Mouse (Mus musculus): ENCODE measurements around the gene Rtca. TPM values are rescaled to one million over a fixed set of nuclear protein-coding genes. Genes with fewer than 3 reads are reported as not detected.

Gene Rtca
- polyA plus RNA-seq, 1 experiment = 29.6 TPM

DNA sequence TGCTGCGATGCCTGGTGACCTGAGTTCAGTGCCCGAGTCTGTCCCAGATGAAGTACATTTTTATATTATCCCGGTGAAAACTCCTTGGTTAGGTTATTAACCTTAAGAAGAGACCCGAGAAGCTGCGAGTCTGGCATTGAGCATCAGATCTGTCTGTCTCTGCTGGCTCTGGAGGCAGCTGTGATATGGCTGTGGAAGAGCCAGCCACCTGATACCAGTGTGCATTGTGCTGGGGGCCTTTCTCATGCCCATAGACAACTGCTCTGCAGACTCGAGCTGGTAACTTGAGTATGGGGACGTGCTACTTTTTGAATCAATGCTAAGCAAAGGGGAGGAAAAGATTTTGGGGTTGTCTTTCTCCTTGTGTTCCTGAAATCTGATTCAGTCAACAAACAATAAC is 30.7 kb downstream of the Rtca start:
- H3K27me3 ChIP-seq (ENCODE audit: control insufficient read depth, insufficient read depth, low read length) = no peaks in the 10 kb centered on the region
- H3K4me1 ChIP-seq (ENCODE audit: control insufficient read depth, insufficient read depth, insufficient read length, low read length) = no peaks in the 10 kb centered on the region
- no peaks in the 10 kb centered on the region for H3K36me3 ChIP-seq (ENCODE audit: control insufficient read depth, insufficient read depth, low read length)
- 85% methylated on average over 7 of the region's 7 CpGs for WGBS
- TF ChIP-seq CTCF (IDR thresholded peaks at IDR 0.05; ENCODE audit: extremely low read depth, insufficient read length, insufficient replicate concordance, low read depth, low read length) (no peak), POLR2A (IDR thresholded peaks at IDR 0.05; ENCODE audit: low read depth, low read length) (no peak)
- no peak overlapping the region for H3K27ac ChIP-seq (ENCODE audit: insufficient read depth, low read depth, low read length)
- H3K4me3 ChIP-seq (ENCODE audit: low read depth, low read length) = no peak overlapping the region

DNA sequence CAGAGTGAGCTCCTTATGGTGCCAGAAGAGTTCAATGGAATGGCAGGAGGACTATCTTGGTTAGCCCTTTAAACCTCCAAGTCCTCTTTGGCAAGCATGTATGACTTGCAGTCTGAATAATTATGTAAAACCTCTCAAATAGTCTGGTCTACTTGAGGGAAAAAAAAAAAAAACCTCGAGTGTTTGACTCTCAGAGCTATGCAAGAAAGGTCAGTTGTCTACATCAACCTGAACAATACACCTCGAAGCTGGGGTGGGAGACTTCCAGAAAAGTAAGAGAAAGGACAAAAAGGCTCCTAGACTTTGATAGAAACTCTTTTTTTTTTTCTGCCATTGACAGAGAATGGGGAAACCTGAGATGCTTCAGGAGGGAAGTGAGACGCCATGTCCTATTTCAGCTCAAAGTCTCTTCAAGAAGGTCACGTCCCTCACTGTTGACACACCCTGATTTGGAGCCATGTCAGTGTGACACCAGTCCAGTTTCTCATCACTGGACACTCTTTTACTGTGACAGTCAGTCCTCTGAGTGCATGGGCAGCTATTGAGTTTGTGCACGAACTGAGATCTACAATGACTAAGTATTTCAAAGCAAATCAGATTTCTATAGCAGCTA is 31.2 kb downstream of the Rtca start:
- no peak overlapping the region for H3K27ac ChIP-seq (ENCODE audit: insufficient read depth, low read depth, low read length)
- H3K4me3 ChIP-seq (ENCODE audit: low read depth, low read length) = no peak overlapping the region
- H3K4me1 ChIP-seq (ENCODE audit: control insufficient read depth, insufficient read depth, insufficient read length, low read length) = no peaks in the 10 kb centered on the region
- H3K36me3 ChIP-seq (ENCODE audit: control insufficient read depth, insufficient read depth, low read length) = no peaks in the 10 kb centered on the region
- 64% methylated on average over 5 of the region's 5 CpGs for WGBS
- TF ChIP-seq CTCF (IDR thresholded peaks at IDR 0.05; ENCODE audit: extremely low read depth, insufficient read length, insufficient replicate concordance, low read depth, low read length) (no peak), POLR2A (IDR thresholded peaks at IDR 0.05; ENCODE audit: low read depth, low read length) (no peak)
- H3K27me3 ChIP-seq (ENCODE audit: control insufficient read depth, insufficient read depth, low read length) = no peaks in the 10 kb centered on the region

DNA sequence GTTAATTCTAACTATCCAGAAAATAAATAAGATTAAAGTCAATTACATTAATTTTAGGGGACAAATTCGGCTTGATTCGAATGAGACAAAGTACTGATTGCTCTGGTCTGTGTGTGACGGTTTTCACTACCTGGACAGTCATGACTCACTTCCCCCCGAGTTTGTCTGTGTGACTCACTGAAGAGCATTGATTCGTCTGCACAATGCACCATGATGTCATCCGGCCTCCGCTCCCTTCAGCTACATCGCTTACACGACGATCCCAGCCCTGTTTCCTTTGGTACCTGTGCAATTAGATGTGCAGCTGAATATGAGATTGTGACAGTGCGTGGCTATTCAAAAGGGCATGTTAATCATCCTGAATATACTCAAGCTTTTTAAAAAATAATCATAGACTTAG is 33.4 kb downstream of the Rtca start:
- Histone ChIP-seq H3K4me3 (ENCODE audit: low read depth, low read length) (no peak overlapping the region), H3K27ac (ENCODE audit: insufficient read depth, low read depth, low read length) (no peak overlapping the region), H3K36me3 (ENCODE audit: control insufficient read depth, insufficient read depth, low read length) (no peaks in the 10 kb centered on the region), H3K4me1 (ENCODE audit: control insufficient read depth, insufficient read depth, insufficient read length, low read length) (no peaks in the 10 kb centered on the region), H3K27me3 (ENCODE audit: control insufficient read depth, insufficient read depth, low read length) (no peaks in the 10 kb centered on the region)
- WGBS = 54% methylated on average over 11 of the region's 11 CpGs
- no peak for TF ChIP-seq POLR2A (IDR thresholded peaks at IDR 0.05; ENCODE audit: low read depth, low read length)

- Histone ChIP-seq H3K27me3 (ENCODE audit: control insufficient read depth, insufficient read depth, low read length) (no peaks in the 10 kb centered on the region), H3K27ac (ENCODE audit: insufficient read depth, low read depth, low read length) (no peak overlapping the region), H3K4me1 (ENCODE audit: control insufficient read depth, insufficient read depth, insufficient read length, low read length) (no peaks in the 10 kb centered on the region), H3K4me3 (ENCODE audit: low read depth, low read length) (no peak overlapping the region), H3K36me3 (ENCODE audit: control insufficient read depth, insufficient read depth, low read length) (no peaks in the 10 kb centered on the region)
- 83% methylated on average over 12 of the region's 12 CpGs for WGBS
- TF ChIP-seq POLR2A (IDR thresholded peaks at IDR 0.05; ENCODE audit: low read depth, low read length) (no peak), CTCF (IDR thresholded peaks at IDR 0.05; ENCODE audit: extremely low read depth, insufficient read length, insufficient replicate concordance, low read depth, low read length) (no peak)
Measured at GRCm38 (mm10) chr3:116465709-116466108, 42.3 kb downstream of the Rtca start.

DNA sequence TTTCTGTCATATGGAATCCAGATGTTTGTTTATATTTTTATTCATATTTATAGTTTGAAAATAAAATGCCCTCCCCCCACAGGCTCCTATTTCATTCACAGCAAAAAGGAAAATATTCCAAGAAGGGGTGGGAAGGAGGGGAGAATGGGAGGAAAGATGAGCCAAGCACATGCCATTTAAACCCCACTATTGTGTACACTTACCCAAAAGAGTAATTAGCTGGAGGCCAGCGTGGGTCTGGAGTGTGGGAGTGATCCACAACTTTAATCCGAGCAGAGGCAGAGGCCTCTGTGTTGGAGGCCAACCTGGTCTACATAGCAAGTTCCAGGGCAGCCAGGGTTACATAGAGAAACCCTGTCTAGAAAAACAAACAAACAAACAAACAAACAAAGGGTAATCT is 43.7 kb downstream of the Rtca start:
- no peak for TF ChIP-seq CTCF (IDR thresholded peaks at IDR 0.05; ENCODE audit: extremely low read depth, insufficient read length, insufficient replicate concordance, low read depth, low read length)
- TF ChIP-seq POLR2A (IDR thresholded peaks at IDR 0.05; ENCODE audit: low read depth, low read length) = no peak
- Histone ChIP-seq H3K4me3 (ENCODE audit: low read depth, low read length) (no peak overlapping the region), H3K36me3 (ENCODE audit: control insufficient read depth, insufficient read depth, low read length) (no peaks in the 10 kb centered on the region), H3K27me3 (ENCODE audit: control insufficient read depth, insufficient read depth, low read length) (no peaks in the 10 kb centered on the region), H3K4me1 (ENCODE audit: control insufficient read depth, insufficient read depth, insufficient read length, low read length) (no peaks in the 10 kb centered on the region), H3K27ac (ENCODE audit: insufficient read depth, low read depth, low read length) (no peak overlapping the region)
- 72% methylated on average over 2 of the region's 2 CpGs for WGBS

DNA sequence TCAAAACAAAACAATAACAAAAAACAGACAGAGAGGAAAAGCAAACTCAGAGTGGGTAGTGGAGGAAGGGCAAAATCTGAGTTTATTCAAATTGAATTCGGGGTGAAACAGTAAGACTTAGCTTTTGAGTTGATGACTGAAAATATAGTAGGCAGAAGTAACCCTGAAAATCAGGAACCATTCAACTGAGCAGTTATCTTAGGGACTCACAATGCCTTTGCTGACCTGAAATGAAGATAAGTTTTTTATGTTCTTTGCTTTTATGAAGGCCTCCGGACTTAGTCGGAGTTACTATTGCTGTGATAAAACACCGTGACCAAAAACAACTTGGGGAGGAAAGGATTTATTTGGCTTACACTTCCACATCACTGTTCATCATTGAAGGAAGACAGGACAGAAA is 47.0 kb downstream of the Rtca start:
- 79% methylated on average over 4 of the region's 4 CpGs for WGBS
- no peaks in the 10 kb centered on the region for H3K4me1 ChIP-seq (ENCODE audit: control insufficient read depth, insufficient read depth, insufficient read length, low read length)
- no peak overlapping the region for H3K27ac ChIP-seq (ENCODE audit: insufficient read depth, low read depth, low read length)
- TF ChIP-seq POLR2A (IDR thresholded peaks at IDR 0.05; ENCODE audit: low read depth, low read length) (no peak), CTCF (IDR thresholded peaks at IDR 0.05; ENCODE audit: extremely low read depth, insufficient read length, insufficient replicate concordance, low read depth, low read length) (no peak)
- no peaks in the 10 kb centered on the region for H3K27me3 ChIP-seq (ENCODE audit: control insufficient read depth, insufficient read depth, low read length)
- H3K36me3 ChIP-seq (ENCODE audit: control insufficient read depth, insufficient read depth, low read length) = no peaks in the 10 kb centered on the region
- no peak overlapping the region for H3K4me3 ChIP-seq (ENCODE audit: low read depth, low read length)

DNA sequence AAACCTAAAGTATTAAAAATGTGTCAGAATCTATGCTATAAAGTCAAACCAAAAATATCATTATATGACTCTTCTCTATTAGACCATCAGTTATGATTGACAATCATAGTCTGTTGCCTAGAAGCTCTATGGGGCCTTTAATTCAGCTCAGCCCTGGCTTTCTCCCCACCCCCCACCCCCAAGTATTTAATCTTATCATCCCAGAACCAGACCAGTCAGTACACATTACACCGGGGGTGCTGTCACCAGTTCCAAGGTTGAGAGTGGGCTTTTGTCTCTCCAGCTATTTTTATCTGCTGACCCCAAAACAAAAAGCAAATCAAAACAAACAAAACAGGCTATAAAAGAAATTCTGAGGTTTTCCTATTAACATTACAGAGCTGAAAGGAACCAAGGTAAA is 53.5 kb downstream of the Rtca start:
- TF ChIP-seq POLR2A (IDR thresholded peaks at IDR 0.05; ENCODE audit: low read depth, low read length) (no peak), CTCF (IDR thresholded peaks at IDR 0.05; ENCODE audit: extremely low read depth, insufficient read length, insufficient replicate concordance, low read depth, low read length) (no peak)
- Histone ChIP-seq H3K4me3 (ENCODE audit: low read depth, low read length) (no peak overlapping the region), H3K36me3 (ENCODE audit: control insufficient read depth, insufficient read depth, low read length) (no peaks in the 10 kb centered on the region), H3K27ac (ENCODE audit: insufficient read depth, low read depth, low read length) (no peak overlapping the region), H3K4me1 (ENCODE audit: control insufficient read depth, insufficient read depth, insufficient read length, low read length) (no peaks in the 10 kb centered on the region), H3K27me3 (ENCODE audit: control insufficient read depth, insufficient read depth, low read length) (no peaks in the 10 kb centered on the region)
- WGBS = 42% methylated on average over 1 of the region's 1 CpGs

GRCm38 (mm10) chr3:116450741-116451140 is 57.3 kb downstream of the Rtca start:
- Histone ChIP-seq H3K27ac (ENCODE audit: insufficient read depth, low read depth, low read length) (no peak overlapping the region), H3K4me1 (ENCODE audit: control insufficient read depth, insufficient read depth, insufficient read length, low read length) (no peaks in the 10 kb centered on the region), H3K27me3 (ENCODE audit: control insufficient read depth, insufficient read depth, low read length) (no peaks in the 10 kb centered on the region), H3K36me3 (ENCODE audit: control insufficient read depth, insufficient read depth, low read length) (no peaks in the 10 kb centered on the region), H3K4me3 (ENCODE audit: low read depth, low read length) (no peak overlapping the region)
- TF ChIP-seq CTCF (IDR thresholded peaks at IDR 0.05; ENCODE audit: extremely low read depth, insufficient read length, insufficient replicate concordance, low read depth, low read length) = no peak
- TF ChIP-seq POLR2A (IDR thresholded peaks at IDR 0.05; ENCODE audit: low read depth, low read length) = no peak
- 76% methylated on average over 3 of the region's 3 CpGs for WGBS
